Mouse (Mus musculus) liver, embryonic 11.5 days (tissue): ENCODE data around the gene Galnt16. TPM values are rescaled to one million over a fixed set of nuclear protein-coding genes. Genes with fewer than 3 reads are reported as not detected.

Experiments used
- ATAC-seq: fragments of 200-750 bp; cut with Nextera tagmentation; replicated peaks from 2 replicates; pipeline ENCODE4 v1.8.0; 2017; ENCODE audit warnings: moderate number of reproducible peaks, mild to moderate bottlenecking, moderate TSS enrichment, moderate library complexity; ENCODE audit not compliant: low FRiP score
- DNase-seq: peaks from one replicate; pipeline ENCODE4 v3.0.0-alpha.2; 2017; ENCODE audit warnings: low spot score
- H3K27ac ChIP-seq: fragments of 300-500 bp; sonication (generic); 2 replicates; pipeline ENCODE4 v1.5.1; 2014; ENCODE audit warnings: mild to moderate bottlenecking, low read depth, low read length, control low read depth
- H3K27me3 ChIP-seq: fragments of 300-500 bp; sonication (generic); replicated peaks from 2 replicates; pipeline ENCODE4 v1.6.1; 2014; ENCODE audit warnings: low read length, mixed read lengths; ENCODE audit not compliant: control insufficient read depth, insufficient read depth
- H3K36me3 ChIP-seq: fragments of 300-500 bp; sonication (generic); 2 replicates; pipeline ENCODE4 v1.6.1; 2014; ENCODE audit warnings: mild to moderate bottlenecking, low read length, moderate library complexity, mixed read lengths; ENCODE audit not compliant: control insufficient read depth, insufficient read depth
- H3K4me1 ChIP-seq: fragments of 300-500 bp; sonication (generic); replicated peaks from 2 replicates; pipeline ENCODE4 v1.6.1; 2014; ENCODE audit warnings: low read length, mixed read lengths; ENCODE audit not compliant: control insufficient read depth, insufficient read depth
- H3K4me2 ChIP-seq: fragments of 300-500 bp; sonication (generic); 2 replicates; pipeline ENCODE4 v1.6.1; 2014; ENCODE audit warnings: mild to moderate bottlenecking, control low read depth, moderate library complexity
- H3K4me3 ChIP-seq: fragments of 300-500 bp; sonication (generic); 2 replicates; pipeline ENCODE4 v1.5.1; 2014; ENCODE audit warnings: low read depth, low read length, control low read depth
- H3K9ac ChIP-seq: fragments of 300-500 bp; sonication (generic); 2 replicates; pipeline ENCODE4 v1.6.1; 2014; ENCODE audit warnings: low read depth, low read length, control low read depth
- H3K9me3 ChIP-seq: fragments of 300-500 bp; sonication (generic); 2 replicates; pipeline ENCODE4 v1.6.1; 2016; ENCODE audit warnings: low read length, inconsistent platforms, mixed read lengths; ENCODE audit not compliant: control insufficient read depth
- WGBS: fragments of 180-500 bp; shearing (Covaris S2); extraction: QIAGEN DNeasy Blood & Tissue Kit; methylation state at CpG from one replicate; pipeline ENCODE4 v1.1.7; 2014; 5-methylcytosine and 5-hydroxymethylcytosine counted together
- polyA plus RNA-seq: library from polyadenylated mRNA; unstranded; fragments of >200 nt; fragmentation: Nextera tagmentation; extraction: Ambion mirVana; gene quantifications from 2 replicates; pipeline ENCODE4 v1.2.1, GENCODE M21; 2014

Galnt16 gene
- polyA plus RNA-seq = 0.92 TPM in 2 replicates

DNA sequence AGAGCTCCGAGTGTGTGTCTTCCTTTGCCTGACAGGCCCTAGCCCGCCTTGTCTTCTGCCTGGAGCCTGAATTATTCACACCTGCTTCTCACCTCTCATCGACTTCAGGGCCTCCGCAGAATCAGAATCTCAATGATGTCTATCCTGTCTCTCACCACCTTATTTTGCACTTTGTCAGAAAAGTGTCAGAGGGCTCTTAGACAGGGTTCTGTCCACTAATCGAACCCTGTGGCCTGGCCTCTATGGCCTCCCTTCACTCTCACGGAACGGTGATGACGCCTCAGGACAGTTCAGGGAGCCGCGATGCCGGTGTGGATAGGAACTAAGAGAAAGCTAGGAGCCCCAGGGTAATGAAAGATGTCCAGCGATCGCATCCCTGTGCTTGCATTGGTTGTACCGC lies at the start of gene Galnt16:
Gene Galnt16, plus strand, starts transcription at position 301 of the 400 bp plus-strand sequence.
- Histone ChIP-seq H3K4me3 (peak within 1 kb of the TSS; percentile 57), H3K9ac (no peak within 1 kb of the TSS), H3K4me2 (peak within 1 kb of the TSS; percentile 81), H3K4me1 (peaks cover 4% of the 10 kb centered on the region; the same call in 1 of the 2 replicates), H3K27ac (no peak within 1 kb of the TSS), H3K9me3 (no peaks in the 10 kb centered on the region), H3K27me3 (peaks cover 74% of the 10 kb centered on the region), H3K36me3 (no peaks in the 10 kb centered on the region)
- WGBS = 4% methylated on average over 14 of the region's 14 CpGs
- DNase-seq (no peak), ATAC-seq (no peak)

DNA sequence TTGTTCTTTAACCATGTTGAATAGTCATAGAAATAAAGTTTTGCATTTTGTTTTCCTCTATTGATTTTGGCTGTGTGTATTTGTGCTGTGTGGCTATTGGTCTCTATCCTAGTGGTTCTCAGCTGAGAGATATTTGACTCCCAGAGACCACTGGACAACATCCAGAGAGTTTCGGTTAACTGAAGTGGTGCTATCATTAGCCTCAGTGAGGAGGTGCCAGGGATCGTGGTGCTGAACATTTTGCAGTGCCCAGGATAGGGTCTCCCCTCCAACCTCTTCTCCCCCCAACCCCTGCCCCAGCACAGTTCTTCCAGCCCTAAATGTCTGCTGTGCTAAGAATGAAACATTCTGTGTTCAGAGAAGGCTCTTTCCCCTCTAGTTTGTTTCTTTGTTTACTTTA lies 47.9 kb upstream of the Galnt16 start:
- ATAC-seq (no peak), DNase-seq (no peak)
- H3K9me3 ChIP-seq = no peaks in the 10 kb centered on the region
- 84% methylated on average over 2 of the region's 2 CpGs for WGBS
- H3K27me3 ChIP-seq = no peaks in the 10 kb centered on the region
- H3K36me3 ChIP-seq = no peaks in the 10 kb centered on the region
- H3K4me3 ChIP-seq = no peak overlapping the region
- no peak overlapping the region for H3K4me2 ChIP-seq
- H3K9ac ChIP-seq = no peak overlapping the region
- 0 out of 2 replicates have a peak, but pooled peaks cover 3% of the 10 kb centered on the region for H3K4me1 ChIP-seq
- H3K27ac ChIP-seq = no peak overlapping the region

DNA sequence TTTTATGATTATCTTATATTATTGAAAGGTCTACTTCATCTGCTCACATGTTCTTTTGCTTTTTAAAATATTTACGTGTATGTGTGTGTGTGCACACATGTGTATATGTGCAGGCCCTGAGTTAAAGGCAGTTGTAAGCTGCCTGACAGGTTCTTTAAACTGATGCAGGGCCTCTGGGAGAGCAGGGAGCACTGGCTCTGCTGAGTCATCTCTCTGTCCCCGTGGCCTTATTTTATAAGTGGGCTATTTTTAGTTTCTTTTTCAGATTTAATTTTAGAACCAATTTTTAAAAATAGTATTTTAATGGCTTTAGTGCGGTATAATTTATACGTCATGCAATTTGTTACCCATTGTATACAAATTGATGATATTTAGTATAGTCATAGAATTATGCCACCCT lies 46.2 kb upstream of the Galnt16 start:
- Histone ChIP-seq H3K27me3 (no peaks in the 10 kb centered on the region), H3K27ac (no peak overlapping the region), H3K36me3 (no peaks in the 10 kb centered on the region), H3K9ac (no peak overlapping the region), H3K4me1 (0 out of 2 replicates have a peak, but pooled peaks cover 3% of the 10 kb centered on the region), H3K4me3 (no peak overlapping the region), H3K9me3 (no peaks in the 10 kb centered on the region), H3K4me2 (no peak overlapping the region)
- ATAC-seq (no peak), DNase-seq (no peak)
- 75% methylated on average over 4 of the region's 4 CpGs for WGBS

DNA sequence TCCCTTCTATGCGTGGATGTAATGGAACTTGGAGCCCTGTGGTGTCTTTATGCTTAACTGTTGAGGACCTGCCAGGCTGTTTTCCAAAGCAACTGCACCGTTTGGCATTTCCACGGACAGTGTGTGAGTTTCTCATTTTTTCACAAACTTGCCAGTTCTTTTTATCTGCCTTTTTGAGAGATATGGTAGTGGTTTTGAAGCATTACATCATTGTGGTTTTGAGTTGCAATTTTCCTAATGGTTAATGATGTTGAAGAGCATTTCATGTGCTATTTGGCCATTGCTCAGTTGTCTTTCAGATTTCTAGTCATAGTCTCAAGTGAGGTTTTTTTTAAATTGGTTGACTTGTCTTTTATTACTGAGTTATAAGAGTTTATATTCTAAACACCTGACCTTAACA lies 44.3 kb upstream of the Galnt16 start:
- 0 out of 2 replicates have a peak, but pooled peaks cover 3% of the 10 kb centered on the region for H3K4me1 ChIP-seq
- H3K27me3 ChIP-seq = no peaks in the 10 kb centered on the region
- H3K27ac ChIP-seq = no peak overlapping the region
- no peak for ATAC-seq
- no peaks in the 10 kb centered on the region for H3K36me3 ChIP-seq
- no peak overlapping the region for H3K4me2 ChIP-seq
- no peaks in the 10 kb centered on the region for H3K9me3 ChIP-seq
- WGBS = 57% methylated on average over 3 of the region's 3 CpGs
- H3K9ac ChIP-seq = no peak overlapping the region
- no peak overlapping the region for H3K4me3 ChIP-seq
- DNase-seq = no peak

DNA sequence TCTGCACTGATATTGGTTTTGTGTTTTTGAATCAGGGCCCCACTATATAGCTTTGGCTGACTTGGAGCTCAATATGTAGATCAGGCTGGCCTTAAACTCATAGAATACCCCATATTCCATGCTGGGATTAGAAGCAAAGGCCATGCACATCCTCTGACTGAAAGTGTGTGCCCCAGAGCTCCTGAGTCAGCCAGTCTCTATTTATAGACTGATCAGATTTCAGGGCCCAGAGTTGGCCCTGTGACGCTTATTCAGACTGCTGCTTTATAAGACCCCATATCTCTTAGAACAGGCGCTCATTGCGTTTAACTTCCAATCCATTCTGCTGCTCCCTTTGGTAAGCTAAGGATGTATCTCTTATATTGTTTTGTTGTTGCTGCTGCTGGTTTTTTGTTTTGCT lies 38.1 kb upstream of the Galnt16 start:
- Histone ChIP-seq H3K27ac (no peak overlapping the region), H3K9me3 (no peaks in the 10 kb centered on the region), H3K4me2 (no peak overlapping the region), H3K4me3 (no peak overlapping the region), H3K36me3 (peaks cover 4% of the 10 kb centered on the region; the same call in 1 of the 2 replicates), H3K4me1 (no peaks in the 10 kb centered on the region), H3K27me3 (no peaks in the 10 kb centered on the region), H3K9ac (no peak overlapping the region)
- ATAC-seq (no peak), DNase-seq (no peak)
- WGBS = 77% methylated on average over 3 of the region's 3 CpGs

DNA sequence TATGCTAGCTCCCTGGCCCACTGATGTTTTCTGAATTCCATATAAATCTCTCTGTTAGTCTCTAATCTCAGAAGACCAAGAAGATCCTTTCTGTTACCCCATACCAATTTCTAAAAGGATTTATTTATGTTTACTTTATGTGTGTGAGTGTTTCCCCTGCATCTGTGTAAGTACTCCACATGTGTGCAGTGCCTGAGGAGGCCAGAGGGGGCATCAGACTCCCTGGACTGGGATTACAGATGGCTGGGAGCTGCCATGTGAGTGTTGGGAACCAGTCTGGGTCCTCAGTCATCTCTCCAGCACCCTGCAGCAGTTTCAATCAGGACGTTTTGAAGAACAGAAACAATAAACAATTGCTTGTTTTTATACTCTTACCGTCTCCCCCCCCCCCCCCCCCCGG lies 34.7 kb upstream of the Galnt16 start:
- ATAC-seq = no peak
- Histone ChIP-seq H3K4me1 (no peaks in the 10 kb centered on the region), H3K9me3 (no peaks in the 10 kb centered on the region), H3K4me3 (no peak overlapping the region), H3K4me2 (no peak overlapping the region), H3K36me3 (peaks cover 4% of the 10 kb centered on the region; the same call in 1 of the 2 replicates), H3K9ac (no peak overlapping the region), H3K27ac (no peak overlapping the region), H3K27me3 (no peaks in the 10 kb centered on the region)
- WGBS = 60% methylated on average over 3 of the region's 3 CpGs
- DNase-seq = no peak

DNA sequence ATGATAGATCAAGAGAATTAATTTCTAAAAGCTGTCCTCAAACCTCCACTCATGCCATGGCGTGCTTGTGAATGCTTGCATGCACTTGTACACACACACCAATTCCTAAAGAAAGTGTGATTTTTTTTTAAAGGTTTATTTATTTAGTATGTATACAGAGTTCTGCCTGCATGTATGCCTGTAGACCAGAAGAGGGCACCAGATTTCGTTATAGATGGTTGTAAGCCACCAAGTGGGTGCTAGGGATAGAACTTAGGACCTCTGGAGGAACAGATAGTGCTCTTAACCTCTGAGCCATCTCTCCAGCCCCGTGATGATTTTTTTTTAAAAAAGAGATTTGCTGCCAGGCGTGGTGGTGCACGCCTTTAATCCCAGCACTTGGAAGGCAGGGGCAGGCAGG lies 24.8 kb upstream of the Galnt16 start:
- H3K9me3 ChIP-seq = no peaks in the 10 kb centered on the region
- no peak overlapping the region for H3K9ac ChIP-seq
- H3K4me3 ChIP-seq = no peak overlapping the region
- ATAC-seq (no peak), DNase-seq (no peak)
- H3K27me3 ChIP-seq = no peaks in the 10 kb centered on the region
- H3K36me3 ChIP-seq = peaks cover 5% of the 10 kb centered on the region; the same call in 1 of the 2 replicates
- 87% methylated on average over 5 of the region's 5 CpGs for WGBS
- H3K27ac ChIP-seq = no peak overlapping the region
- H3K4me2 ChIP-seq = no peak overlapping the region
- H3K4me1 ChIP-seq = no peaks in the 10 kb centered on the region

DNA sequence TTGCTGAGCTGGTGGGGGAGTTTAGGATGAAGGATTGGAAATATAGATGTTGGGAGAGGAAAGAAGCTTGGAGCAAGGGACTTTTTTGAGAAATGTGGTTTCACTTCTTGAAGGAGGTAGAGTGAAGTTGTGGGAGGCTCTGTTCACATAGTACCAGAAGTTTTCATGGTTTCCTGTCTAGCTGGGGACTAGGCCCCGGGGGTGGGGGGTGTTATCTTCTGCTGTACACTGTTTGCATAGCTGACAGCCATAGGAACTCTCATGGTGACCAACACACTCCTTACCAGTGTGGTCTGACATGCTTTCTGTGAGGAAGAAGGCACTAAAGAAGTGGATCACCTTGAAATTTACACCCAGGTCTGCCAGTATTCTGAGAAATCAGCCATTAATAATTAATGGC lies 22.4 kb upstream of the Galnt16 start:
- ATAC-seq (no peak), DNase-seq (no peak)
- H3K27me3 ChIP-seq = no peaks in the 10 kb centered on the region
- WGBS = 63% methylated on average over 1 of the region's 1 CpGs
- H3K27ac ChIP-seq = no peak overlapping the region
- peaks cover 5% of the 10 kb centered on the region; the same call in 1 of the 2 replicates for H3K36me3 ChIP-seq
- H3K4me2 ChIP-seq = no peak overlapping the region
- H3K9ac ChIP-seq = no peak overlapping the region
- H3K9me3 ChIP-seq = no peaks in the 10 kb centered on the region
- no peaks in the 10 kb centered on the region for H3K4me1 ChIP-seq
- H3K4me3 ChIP-seq = no peak overlapping the region

DNA sequence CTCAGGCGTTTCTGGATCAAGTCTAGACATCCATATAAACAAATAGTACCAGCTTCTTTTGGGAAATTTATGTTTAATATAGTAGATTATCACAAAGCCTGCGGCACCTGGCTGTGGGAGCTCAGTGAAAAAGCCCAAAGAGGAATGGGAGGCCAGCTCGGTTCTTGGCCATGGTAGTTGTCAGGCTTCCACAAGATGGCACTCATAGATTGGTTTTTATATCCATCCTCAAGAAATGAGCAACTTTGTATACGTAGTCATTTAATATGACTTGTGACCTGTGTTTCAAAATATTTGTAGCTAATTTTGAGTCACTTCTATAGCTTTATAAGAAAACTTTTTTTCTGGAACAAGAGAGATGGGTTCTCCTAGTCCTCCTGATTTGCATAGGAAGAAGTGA lies 19.7 kb upstream of the Galnt16 start:
- 65% methylated on average over 4 of the region's 4 CpGs for WGBS
- no peaks in the 10 kb centered on the region for H3K4me1 ChIP-seq

More for the DNA sequence above, 19.7 kb upstream of the Galnt16 start:
- H3K9me3 ChIP-seq = no peaks in the 10 kb centered on the region
- H3K36me3 ChIP-seq = no peaks in the 10 kb centered on the region
- no peak overlapping the region for H3K4me2 ChIP-seq
- H3K27ac ChIP-seq = no peak overlapping the region
- H3K4me3 ChIP-seq = no peak overlapping the region
- DNase-seq (no peak), ATAC-seq (no peak)
- no peak overlapping the region for H3K9ac ChIP-seq
- no peaks in the 10 kb centered on the region for H3K27me3 ChIP-seq
